Mouse (Mus musculus): ENCODE measurements around the gene Abcc10. TPM values are rescaled to one million over a fixed set of nuclear protein-coding genes. Genes with fewer than 3 reads are reported as not detected.

The Abcc10 gene
- total RNA-seq, 2 experiments from 2014 or later, result 6.8 to 7.0 TPM

GRCm38 (mm10) chr17:46296601-46297000 lies 31.6 kb downstream of the Abcc10 start:
- no peak for DNase-seq (ENCODE audit: low spot score in 2 of 2)

DNA sequence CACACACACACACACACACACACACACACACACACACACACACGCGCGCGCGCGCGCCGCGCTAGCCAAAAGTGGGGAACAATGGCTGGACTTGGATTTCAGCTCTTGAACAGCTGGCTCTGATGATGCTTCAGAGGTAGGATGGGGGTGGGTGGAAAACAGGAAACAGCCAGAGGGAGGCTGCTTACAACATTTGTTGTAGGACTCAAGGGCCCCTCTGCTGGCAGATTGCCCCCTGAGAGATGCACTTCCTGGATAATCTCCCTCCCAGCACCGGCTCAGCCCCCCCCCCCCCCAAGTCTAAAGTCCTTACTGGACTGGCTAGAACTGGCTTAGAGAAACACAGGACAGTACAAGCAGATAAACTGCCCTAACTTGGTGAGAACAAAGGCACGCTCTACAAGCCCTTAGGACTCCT lies 40.5 kb downstream of the Abcc10 start:
- no peak for DNase-seq (ENCODE audit: low spot score in 2 of 2)

DNA sequence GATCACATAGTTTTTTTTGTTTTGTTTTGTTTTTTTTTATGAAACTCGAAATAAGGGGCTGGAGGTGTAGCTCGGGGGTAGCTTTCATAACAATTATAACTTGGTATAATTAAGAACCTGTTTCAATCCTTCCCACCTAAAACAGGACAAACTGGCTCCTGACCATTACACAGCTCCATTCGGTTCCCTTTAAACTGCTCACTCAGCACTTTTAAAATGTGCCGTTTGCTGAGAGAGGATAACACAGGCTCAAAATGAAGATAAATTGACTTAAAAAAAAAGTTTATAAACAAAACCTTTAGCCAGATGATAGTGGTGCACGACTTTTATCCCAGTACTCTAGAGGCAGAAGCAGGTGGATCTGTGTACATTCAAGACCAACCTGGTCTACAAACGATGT lies 42.7 kb downstream of the Abcc10 start:
- DNase-seq (ENCODE audit: low spot score in 2 of 2), result no peak

- DNase-seq (ENCODE audit: low spot score in 2 of 2), result no peak
Measured at GRCm38 (mm10) chr17:46284653-46285052, 43.5 kb downstream of the Abcc10 start.

GRCm38 (mm10) chr17:46283911-46284310 lies 44.2 kb downstream of the Abcc10 start:
- DNase-seq (ENCODE audit: low spot score in 2 of 2), result no peak

DNA sequence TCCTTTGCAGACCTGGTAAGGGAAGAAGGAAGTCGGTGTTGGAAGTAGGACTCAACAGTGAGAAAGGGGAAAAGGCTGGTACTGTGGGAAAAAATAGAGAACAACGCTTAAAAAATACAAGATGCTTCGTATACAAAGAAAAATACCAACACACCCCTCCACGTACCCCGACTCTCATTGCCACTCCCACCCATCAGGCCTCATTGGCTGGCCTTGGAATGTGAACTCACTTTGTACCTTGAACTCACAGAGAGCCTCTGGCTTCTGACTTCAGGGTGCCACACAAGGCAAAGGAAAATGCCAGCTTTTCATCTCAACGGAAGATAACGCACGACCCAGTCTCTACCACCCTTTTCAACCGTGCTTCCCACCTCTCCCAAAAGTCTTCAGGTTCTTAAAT lies 45.0 kb downstream of the Abcc10 start:
- DNase-seq (ENCODE audit: low spot score in 2 of 2), result no peak

DNA sequence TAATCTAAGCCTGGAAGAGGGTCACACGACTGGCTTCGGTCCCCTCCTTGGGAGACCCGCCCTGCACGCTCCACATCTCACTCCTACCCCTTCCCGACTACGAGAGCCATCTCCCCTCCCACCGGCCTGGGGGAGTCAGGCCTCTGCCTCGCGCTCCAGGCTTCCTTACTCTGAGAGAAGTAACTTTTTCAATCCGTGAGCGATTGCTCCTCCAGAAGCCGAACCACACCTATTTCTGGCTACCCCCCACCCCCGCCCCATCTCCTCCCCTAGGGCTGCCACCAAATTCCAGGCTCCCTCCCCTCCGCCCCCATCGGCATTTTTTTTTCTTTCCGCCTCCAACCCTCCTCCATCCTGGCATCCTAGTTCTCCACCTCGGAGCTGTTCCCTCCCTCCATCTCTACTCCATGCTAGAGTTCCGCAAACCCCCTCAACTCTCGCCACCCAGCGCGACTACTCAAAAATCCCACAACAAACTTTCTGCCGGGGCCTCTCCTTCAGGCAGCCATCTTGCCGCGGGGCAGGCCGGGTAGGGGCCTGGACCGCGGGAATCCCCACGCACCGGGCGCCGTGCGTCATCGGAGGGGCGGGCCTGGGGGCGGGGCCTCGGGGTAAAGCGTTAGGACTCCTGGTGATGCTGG lies 45.5 kb downstream of the Abcc10 start, which contains the start of gene Tjap1:
Gene Tjap1, minus strand, starts transcription at position 544 of the 641 bp plus-strand sequence.
- DNase-seq (ENCODE audit: low spot score in 2 of 2), result peak; percentile 83 to 85

GRCm38 (mm10) chr17:46278011-46278765 lies 50.0 kb downstream of the Abcc10 start:
- peak in 1 of 2 experiments; percentile 21 for DNase-seq (ENCODE audit: low spot score in 2 of 2)

- DNase-seq (ENCODE audit: low spot score in 2 of 2), result peak in 1 of 2 experiments; percentile 21
Measured at GRCm38 (mm10) chr17:46277586-46277985, 50.6 kb downstream of the Abcc10 start.

GRCm38 (mm10) chr17:46275506-46275905 lies 52.6 kb downstream of the Abcc10 start:
- DNase-seq (ENCODE audit: low spot score in 2 of 2), result no peak

DNA sequence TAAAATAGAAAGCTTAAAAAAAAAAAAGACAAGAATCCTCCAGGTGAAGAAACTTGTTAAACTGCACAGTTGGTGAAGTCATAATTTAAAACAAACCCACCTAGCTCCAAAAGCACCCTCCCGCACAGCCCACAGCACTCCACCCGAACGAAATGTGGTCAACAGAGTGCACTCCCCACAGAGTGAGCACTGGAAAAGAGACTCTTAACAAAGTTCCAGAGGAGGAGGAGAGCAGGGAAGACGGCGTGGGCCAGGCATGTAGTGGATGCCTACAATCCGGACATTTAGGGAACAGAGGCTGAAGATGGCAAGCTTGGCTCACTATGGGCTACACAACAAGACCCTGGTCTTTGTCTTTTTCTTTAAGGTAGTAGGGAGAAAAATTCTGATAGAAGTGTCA lies 53.1 kb downstream of the Abcc10 start:
- no peak for DNase-seq (ENCODE audit: low spot score in 2 of 2)

- DNase-seq (ENCODE audit: low spot score in 2 of 2), result no peak
Measured at GRCm38 (mm10) chr17:46274465-46274864, 53.7 kb downstream of the Abcc10 start.

DNA sequence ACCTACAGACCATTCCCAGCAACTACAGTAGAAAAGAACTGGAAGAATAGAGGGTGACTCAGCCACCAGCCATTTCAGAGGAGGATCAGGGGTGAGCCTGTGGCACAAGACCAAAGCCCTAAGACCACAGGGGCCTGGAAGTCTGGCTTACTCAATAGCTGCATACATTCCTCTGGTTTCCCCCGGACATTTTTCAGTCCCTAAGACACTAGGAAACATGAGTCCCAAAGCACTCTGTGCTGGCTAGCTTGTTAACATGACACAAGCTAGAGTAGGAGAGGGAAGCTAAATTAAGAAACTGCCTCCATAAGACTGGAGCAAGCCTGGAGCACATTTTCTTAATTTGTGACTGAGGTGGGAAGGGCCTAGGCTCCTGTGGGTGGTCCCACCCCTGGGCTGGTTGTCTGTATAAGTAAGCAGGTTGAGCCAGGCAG lies 54.3 kb downstream of the Abcc10 start:
- no peak for DNase-seq (ENCODE audit: low spot score in 2 of 2)

GRCm38 (mm10) chr17:46272675-46273074 lies 55.5 kb downstream of the Abcc10 start:
- DNase-seq (ENCODE audit: low spot score in 2 of 2), result peak in 1 of 2 experiments; percentile 41

DNA sequence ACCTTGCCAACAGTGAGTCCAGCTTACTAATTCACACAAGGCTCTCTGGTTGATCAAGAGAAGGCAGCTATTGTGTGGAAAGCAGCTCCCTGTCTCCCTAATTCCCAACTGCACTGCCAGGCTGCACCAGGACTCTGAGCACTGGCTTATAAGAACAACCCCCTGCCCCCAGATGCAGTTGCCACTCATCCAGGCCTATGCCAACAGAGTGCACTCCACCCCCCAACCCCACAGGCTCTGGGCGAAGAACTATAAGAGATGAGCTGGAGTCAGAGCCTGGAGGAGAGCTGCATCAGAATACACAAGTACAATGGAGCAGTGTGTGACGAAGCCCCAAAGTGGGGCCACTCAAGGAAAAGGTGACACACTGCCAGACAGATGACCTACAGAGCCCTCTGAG lies 56.1 kb downstream of the Abcc10 start:
- DNase-seq (ENCODE audit: low spot score in 2 of 2), result peak in 1 of 2 experiments; percentile 17

DNA sequence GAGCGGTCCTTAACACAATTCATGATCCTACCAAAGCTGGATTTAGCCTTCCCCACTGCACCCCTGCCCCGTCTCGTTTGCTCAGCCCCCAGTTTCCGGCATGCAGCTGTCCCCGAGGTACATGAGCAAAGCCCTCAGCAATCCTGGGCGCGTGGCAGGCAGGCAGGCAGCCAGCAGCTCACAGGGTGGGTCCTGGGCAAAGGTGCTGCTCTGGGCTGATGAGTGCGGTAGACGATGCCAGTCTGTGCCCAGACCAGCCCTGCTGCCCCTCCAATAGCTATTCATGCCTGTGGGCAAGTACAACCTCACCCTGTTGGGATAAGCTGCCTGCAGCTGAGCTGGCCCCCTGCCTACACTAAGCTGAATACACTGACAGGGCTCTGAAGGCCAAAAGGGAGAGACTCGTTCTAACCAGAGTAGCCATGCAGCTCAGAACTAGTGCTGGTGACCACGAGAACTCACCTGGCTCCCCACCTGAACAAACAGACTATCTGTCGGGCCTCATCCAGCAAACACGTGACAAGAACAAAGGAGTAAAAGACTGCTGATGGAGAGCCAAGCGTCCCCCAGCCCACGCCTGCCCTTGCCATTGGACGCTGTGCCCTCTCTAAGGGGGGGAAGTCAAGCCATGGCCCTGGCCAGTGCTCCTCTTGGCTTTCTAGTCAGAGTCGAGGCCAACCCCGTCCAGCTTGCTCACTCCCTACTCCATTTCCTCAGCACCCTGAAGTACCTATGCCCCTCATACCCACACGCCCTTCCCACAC lies 58.2 kb downstream of the Abcc10 start:
- no peak for DNase-seq (ENCODE audit: low spot score in 2 of 2)

- no peak for DNase-seq (ENCODE audit: low spot score in 2 of 2)
Measured at GRCm38 (mm10) chr17:46268026-46268720, 60.0 kb downstream of the Abcc10 start.

DNA sequence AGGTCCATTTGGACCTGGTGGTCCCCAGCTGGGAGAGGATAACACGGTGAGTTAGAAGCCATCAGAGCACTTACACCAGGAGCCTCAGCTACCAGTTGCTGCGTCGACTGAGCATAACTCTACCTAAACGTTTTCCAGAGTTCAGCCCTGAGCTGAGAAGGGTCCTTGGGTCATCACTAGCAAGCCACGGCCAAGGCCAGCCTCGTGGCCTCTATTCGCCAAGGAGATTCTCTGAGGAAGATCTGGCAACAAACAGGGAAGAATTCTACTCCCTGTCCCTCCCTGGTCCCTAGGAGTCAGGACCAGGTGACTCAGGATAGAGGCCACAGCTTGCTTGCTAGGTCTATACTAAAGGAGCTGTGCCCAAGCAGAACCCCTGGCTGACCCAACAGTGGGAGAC lies 60.6 kb downstream of the Abcc10 start:
- no peak for DNase-seq (ENCODE audit: low spot score in 2 of 2)

DNA sequence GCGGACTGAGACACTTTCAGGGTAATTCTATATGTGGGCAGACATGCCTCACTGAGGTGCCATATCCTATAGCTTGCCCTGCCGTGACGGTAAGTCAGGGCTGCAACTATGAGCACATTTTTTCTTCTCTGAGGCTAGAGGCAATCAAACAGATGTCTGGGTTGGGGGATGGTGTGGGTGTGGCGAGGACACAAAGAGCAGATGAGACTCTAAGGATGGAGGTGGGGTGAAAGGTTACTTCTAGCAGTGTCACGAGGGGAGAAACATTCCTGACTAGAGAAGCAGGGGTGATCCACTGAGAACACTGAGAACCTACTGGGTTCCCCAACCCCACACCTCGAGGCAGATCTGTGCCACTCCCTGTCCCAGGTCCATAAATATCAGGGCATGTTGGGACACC lies 61.2 kb downstream of the Abcc10 start:
- DNase-seq (ENCODE audit: low spot score in 2 of 2), result no peak

DNA sequence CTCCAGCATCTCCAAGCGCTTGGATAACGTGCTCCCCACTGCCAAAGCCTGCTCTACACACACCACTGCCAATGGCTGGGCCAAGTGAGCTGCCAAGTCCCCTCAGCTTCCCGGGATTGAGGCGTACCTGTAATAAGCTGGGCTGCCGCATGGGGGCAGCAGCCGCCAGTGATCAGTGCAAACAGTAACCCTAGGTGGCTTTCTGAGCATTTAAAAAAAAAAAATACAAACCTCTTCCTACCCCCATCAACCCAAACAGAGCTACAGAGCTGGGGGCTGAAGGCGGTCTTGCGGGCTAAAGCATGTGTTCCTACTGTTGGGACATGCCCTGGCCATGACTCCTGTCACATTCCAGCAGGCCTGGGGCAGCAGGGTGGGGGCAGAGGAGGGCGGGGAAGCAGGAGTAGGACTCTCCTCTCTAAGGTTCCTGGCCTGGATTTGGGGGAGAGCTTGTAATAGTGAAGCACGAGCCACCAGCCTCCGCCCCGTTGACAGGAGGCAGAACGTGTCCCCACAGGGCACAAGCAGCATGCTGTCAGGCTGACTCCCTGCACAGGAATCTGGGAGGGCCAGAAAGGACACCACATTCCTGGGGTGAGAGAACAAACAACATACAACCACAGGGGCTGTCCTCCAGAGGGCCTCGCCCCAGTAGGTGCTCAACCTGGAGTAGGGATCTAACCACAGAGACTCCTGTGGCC lies 62.1 kb downstream of the Abcc10 start:
- peak; percentile 80 for DNase-seq (ENCODE audit: low spot score in 2 of 2)

Data from adrenal gland, adult 18-20 months (tissue).